Mouse (Mus musculus): Measurements from ENCODE around the gene Cit.

DNA sequence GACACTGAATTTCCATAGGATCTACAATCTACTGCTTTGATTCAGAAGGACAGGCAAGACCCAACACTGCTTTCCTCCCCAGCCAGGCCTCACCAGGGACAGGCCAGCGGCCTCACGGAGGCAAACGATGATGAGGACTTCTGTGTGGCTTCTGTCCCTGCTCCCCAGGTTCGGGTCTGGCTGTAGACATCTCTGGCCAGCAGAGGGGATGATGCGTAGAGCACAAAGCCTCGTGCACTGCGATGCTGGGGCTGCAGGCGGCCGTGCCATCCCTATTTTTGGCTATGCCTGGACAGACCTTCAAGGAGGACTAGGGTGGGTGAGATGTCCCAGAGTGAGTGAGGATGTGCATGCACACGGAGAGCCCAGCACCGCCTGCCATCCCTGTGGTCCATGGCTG is 169.2 kb downstream of the Cit start:
- TF ChIP-seq CTCF (IDR thresholded peaks at IDR 0.05; ENCODE audit: low read depth, low read length) (no peak), TAL1 (conservative IDR thresholded peaks at IDR 0.05; ENCODE audit: low read depth, low read length) (no peak)

Measured in G1E (cell line).